Mouse (Mus musculus) kidney, adult 2 months (tissue): ENCODE measurements at regions not wholly inside any gene's neighbourhood (a gene's known extent, or its start where the extent isn't known, plus 50 kb on each side); places are given as distances from the start of the nearest gene placed in this dataset.

Experiments used
- CTCF ChIP-seq: fragments of 200-500 bp; conservative IDR thresholded peaks from 2 replicates; pipeline ENCODE4 v1.5.1; 2011; ENCODE audit warnings: low read depth, mild to moderate bottlenecking, control low read depth, low read length, moderate library complexity, mixed read lengths; ENCODE audit not compliant: insufficient read depth, insufficient read length
- POLR2A ChIP-seq: fragments of 200-500 bp; IDR thresholded peaks from one replicate; pipeline ENCODE4 v1.6.1; 2011; ENCODE audit warnings: low read depth, low read length, control low read depth

GRCm38 (mm10) chr13:28532278-28532677 is 274.9 kb downstream of the Gm11361 start:
- TF ChIP-seq POLR2A, result no peak
- TF ChIP-seq CTCF, result 0 out of 2 replicates have a peak, but pooled peaks have one; percentile 4
